In genomic region chr4:119188060-119188785, GRCm38 (mm10) we compare ENCODE assay signal across 9 mouse cellular contexts. TPM values are rescaled to one million over a fixed set of nuclear protein-coding genes. Genes with fewer than 3 reads are reported as not detected.
DNase-seq lines count a peak whose midpoint lies in the region; ATAC-seq and TF ChIP-seq lines count a peak whose summit lies in the region.
"Had no signal": no experiment of that assay in that cellular context is flagged by ENCODE, and none has a peak within 500 bp of the region (broad histone marks: within the 10 kb centered on the region; RNA-seq: fewer than 3 reads in every experiment).

No protein-coding gene starts in this region.

- no peaks in the 10 kb centered on the region for H3K4me1 ChIP-seq in kidney, adult 2 months (ENCODE audit: control insufficient read depth, insufficient read depth, low read length)
- no peaks in the 10 kb centered on the region for H3K4me1 ChIP-seq in kidney, embryonic 15.5 days

- H3K27ac ChIP-seq in kidney, adult 2 months (ENCODE audit: insufficient read depth, low read depth, low read length): no peak overlapping the region
- H3K27ac ChIP-seq in kidney, embryonic 15.5 days: no peak overlapping the region

- ATAC-seq in kidney, embryonic 15.5 days (replicated peaks; ENCODE audit: low FRiP score): no peak
- peak; percentile 52 for ATAC-seq in erythroid progenitor cell, adult 5-6 weeks (replicated peaks; ENCODE audit: low FRiP score, poor library complexity, severe bottlenecking)
- ATAC-seq in megakaryocyte progenitor cell, adult 5-6 weeks (replicated peaks; ENCODE audit: poor library complexity): peak; percentile 53

- H3K36me3 ChIP-seq in kidney, adult 2 months (ENCODE audit: control insufficient read depth, insufficient read depth, low read length): no peaks in the 10 kb centered on the region
- H3K36me3 ChIP-seq in kidney, embryonic 15.5 days: no peaks in the 10 kb centered on the region

- H3K27me3 ChIP-seq in kidney, adult 2 months (replicated peaks; ENCODE audit: control insufficient read depth, insufficient read depth, low read length): no peaks in the 10 kb centered on the region
- no peaks in the 10 kb centered on the region for H3K27me3 ChIP-seq in kidney, embryonic 15.5 days

- no peak overlapping the region for H3K4me3 ChIP-seq in kidney, adult 2 months (ENCODE audit: insufficient read depth, low read depth, low read length)
- H3K4me3 ChIP-seq in kidney, embryonic 15.5 days (replicated peaks): no peak overlapping the region

- H3K9ac ChIP-seq in kidney, embryonic 15.5 days: no peak overlapping the region

- WGBS in kidney, adult 2 months: 51% methylated on average over 11 of the region's 11 CpGs
- whole genome bisulfite sequencing in kidney, embryonic 15.5 days: 49% methylated on average over 11 of the region's 11 CpGs

- TF ChIP-seq CTCF in kidney, adult 2 months (conservative IDR thresholded peaks at IDR 0.05; ENCODE audit: insufficient read depth, insufficient read length, low read depth, low read length): peak; percentile 44

- no peak for TF ChIP-seq POLR2A in kidney, adult 2 months (IDR thresholded peaks at IDR 0.05; ENCODE audit: low read depth, low read length)

- no peaks in the 10 kb centered on the region for H3K9me3 ChIP-seq in kidney, embryonic 15.5 days (replicated peaks)

- H3K4me2 ChIP-seq in kidney, embryonic 15.5 days: no peak overlapping the region

- no peak for DNase-seq in kidney, adult 2 months
- DNase-seq in NIH3T3 (ENCODE audit: low read depth): peak; percentile 11
- DNase-seq in ovary, adult 18-20 months (ENCODE audit: low spot score): no peak
- no peak for DNase-seq in urinary bladder, postnatal 14 days (ENCODE audit: low spot score)
- DNase-seq in right cerebral cortex, adult 18-20 months: no peak
- DNase-seq: cerebellum, postnatal 25 days had no signal

RNA-seq across cellular contexts. Expression of gene Ermap, which starts 1.6 kb away (rescaled TPM):
- polyA plus RNA-seq in kidney, adult 2 months (2012; rRNA removed): 0.04 and 0.08 TPM in 2 replicates
- 2.9 and 6.3 TPM in 2 replicates for polyA plus RNA-seq in kidney, embryonic 15.5 days (2015; fragmentation: Nextera tagmentation; extraction: Ambion mirVana)
- total RNA-seq in erythroid progenitor cell, adult 5-6 weeks (2015; ENCODE audit: low replicate concordance): 1,144 and 1,272 TPM in 2 replicates
- 1,113 and 1,126 TPM in 2 replicates for total RNA-seq in erythroid progenitor cell, adult 5-6 weeks (2017; ENCODE audit: low replicate concordance)
- 25.4 and 48.3 TPM in 2 replicates for total RNA-seq in megakaryocyte progenitor cell, adult 5-6 weeks (2015)
- total RNA-seq in megakaryocyte progenitor cell, adult 5-6 weeks (2017): 13.3 and 34.2 TPM in 2 replicates

RNA-seq across cellular contexts. Expression of gene Svbp, which starts 6.9 kb away (rescaled TPM):
- polyA plus RNA-seq in kidney, adult 2 months (2012; rRNA removed): 29.2 and 35.4 TPM in 2 replicates
- 135 and 141 TPM in 2 replicates for polyA plus RNA-seq in kidney, embryonic 15.5 days (2015; fragmentation: Nextera tagmentation; extraction: Ambion mirVana)
- total RNA-seq in erythroid progenitor cell, adult 5-6 weeks (2015; ENCODE audit: low replicate concordance): 110 and 114 TPM in 2 replicates
- total RNA-seq in erythroid progenitor cell, adult 5-6 weeks (2017; ENCODE audit: low replicate concordance): 171 and 238 TPM in 2 replicates
- total RNA-seq in megakaryocyte progenitor cell, adult 5-6 weeks (2015): 37.3 and 44.8 TPM in 2 replicates
- 17.3 and 43.0 TPM in 2 replicates for total RNA-seq in megakaryocyte progenitor cell, adult 5-6 weeks (2017)

RNA-seq across cellular contexts. Expression of gene Zfp691, which starts 14.2 kb away (rescaled TPM):
- polyA plus RNA-seq in kidney, adult 2 months (2012; rRNA removed): 16.6 and 19.3 TPM in 2 replicates
- polyA plus RNA-seq in kidney, embryonic 15.5 days (2015; fragmentation: Nextera tagmentation; extraction: Ambion mirVana): 9.6 and 13.6 TPM in 2 replicates
- 2.2 and 4.6 TPM in 2 replicates for total RNA-seq in erythroid progenitor cell, adult 5-6 weeks (2015; ENCODE audit: low replicate concordance)
- total RNA-seq in erythroid progenitor cell, adult 5-6 weeks (2017; ENCODE audit: low replicate concordance): 2.2 and 8.5 TPM in 2 replicates
- total RNA-seq in megakaryocyte progenitor cell, adult 5-6 weeks (2015): 3.2 and 3.5 TPM in 2 replicates
- 2.5 and 5.2 TPM in 2 replicates for total RNA-seq in megakaryocyte progenitor cell, adult 5-6 weeks (2017)

RNA-seq across cellular contexts. Expression of gene Tmem269, which starts 29.8 kb away (rescaled TPM):
- 0.13 and 0.29 TPM in 2 replicates for polyA plus RNA-seq in kidney, adult 2 months (2012; rRNA removed)
- polyA plus RNA-seq in kidney, embryonic 15.5 days (2015; fragmentation: Nextera tagmentation; extraction: Ambion mirVana): 0.19 TPM in 1 of 2 replicates, not detected in the other
- 2.5 TPM in 1 of 2 replicates, not detected in the other for total RNA-seq in erythroid progenitor cell, adult 5-6 weeks (2015; ENCODE audit: low replicate concordance)
- total RNA-seq in erythroid progenitor cell, adult 5-6 weeks (2017; ENCODE audit: low replicate concordance): not detected in 2 replicates
- total RNA-seq in megakaryocyte progenitor cell, adult 5-6 weeks (2015): not detected in 2 replicates
- total RNA-seq in megakaryocyte progenitor cell, adult 5-6 weeks (2017): not detected in 2 replicates

RNA-seq across cellular contexts. Expression of gene AU022252, which starts 44.3 kb away (rescaled TPM):
- 9.9 and 11.8 TPM in 2 replicates for polyA plus RNA-seq in kidney, adult 2 months (2012; rRNA removed)
- polyA plus RNA-seq in kidney, embryonic 15.5 days (2015; fragmentation: Nextera tagmentation; extraction: Ambion mirVana): 35.4 and 35.6 TPM in 2 replicates
- total RNA-seq in erythroid progenitor cell, adult 5-6 weeks (2015; ENCODE audit: low replicate concordance): 1.4 and 2.1 TPM in 2 replicates
- total RNA-seq in erythroid progenitor cell, adult 5-6 weeks (2017; ENCODE audit: low replicate concordance): 2.5 and 2.6 TPM in 2 replicates
- total RNA-seq in megakaryocyte progenitor cell, adult 5-6 weeks (2015): 3.4 and 4.6 TPM in 2 replicates
- 8.0 and 12.4 TPM in 2 replicates for total RNA-seq in megakaryocyte progenitor cell, adult 5-6 weeks (2017)

Comparison
In these comparisons a context has a peak if more than half of its experiments do, and no peak if none do; other contexts are left out.
1. RNA of gene Ermap, which starts 1.6 kb away (total RNA-seq): 1,113 to 1,272 TPM in erythroid progenitor cell, adult 5-6 weeks; 13.3 to 48.3 TPM in megakaryocyte progenitor cell, adult 5-6 weeks; every median in the first group is over 10 times any median in the second.